Mouse (Mus musculus) embryonic facial prominence, embryonic 13.5 days (tissue): ENCODE data around the gene Klc4. TPM values are rescaled to one million over a fixed set of nuclear protein-coding genes. Genes with fewer than 3 reads are reported as not detected.

ENCODE experiments used
- ATAC-seq: fragments of 200-750 bp; cut with Nextera tagmentation; 2 replicates; pipeline ENCODE4 v1.8.0; 2017; ENCODE audit warnings: low read depth; ENCODE audit not compliant: insufficient number of reproducible peaks, insufficient read depth, low FRiP score, low TSS enrichment
- H3K27ac ChIP-seq: fragments of 300-500 bp; sonication (generic); 2 replicates; pipeline ENCODE4 v1.5.1; 2015; ENCODE audit warnings: moderate library complexity, mild to moderate bottlenecking, inconsistent platforms
- H3K27me3 ChIP-seq: fragments of 300-500 bp; sonication (generic); 2 replicates; pipeline ENCODE4 v1.6.1; 2015; ENCODE audit warnings: mild to moderate bottlenecking, inconsistent platforms
- H3K36me3 ChIP-seq: fragments of 300-500 bp; sonication (generic); 2 replicates; pipeline ENCODE4 v1.6.1; 2015; ENCODE audit warnings: mild to moderate bottlenecking, inconsistent platforms
- H3K4me1 ChIP-seq: fragments of 300-500 bp; sonication (generic); 2 replicates; pipeline ENCODE4 v1.6.1; 2015; ENCODE audit warnings: inconsistent platforms
- H3K4me2 ChIP-seq: fragments of 300-500 bp; sonication (generic); 2 replicates; pipeline ENCODE4 v1.6.1; 2015; ENCODE audit warnings: moderate library complexity, mild to moderate bottlenecking, inconsistent platforms
- H3K4me3 ChIP-seq: fragments of 300-500 bp; sonication (generic); 2 replicates; pipeline ENCODE4 v1.5.1; 2015; ENCODE audit warnings: mild to moderate bottlenecking, inconsistent platforms
- H3K9ac ChIP-seq: fragments of 300-500 bp; sonication (generic); 2 replicates; pipeline ENCODE4 v1.6.1; 2015; ENCODE audit warnings: mild to moderate bottlenecking, inconsistent platforms
- H3K9me3 ChIP-seq: fragments of 300-500 bp; sonication (generic); 2 replicates; pipeline ENCODE4 v1.6.1; 2016; ENCODE audit warnings: inconsistent platforms
- WGBS: fragments of 180-500 bp; shearing (Covaris S2); methylation state at CpG from one replicate; pipeline ENCODE4 v1.1.7; 2015; ENCODE audit warnings: mixed read lengths; 5-methylcytosine and 5-hydroxymethylcytosine counted together
- polyA plus RNA-seq: library from polyadenylated mRNA; unstranded; fragments of >200 nt; fragmentation: Nextera tagmentation; extraction: Ambion mirVana; gene quantifications from 2 replicates; pipeline ENCODE4 v1.2.1, GENCODE M21; 2015

The Klc4 gene
- polyA plus RNA-seq, 1 experiment from 2014 or later = 21.8 TPM

- no peak for ATAC-seq
- Histone ChIP-seq H3K36me3 (peaks cover 47% of the 10 kb centered on the region), H3K9me3 (no peaks in the 10 kb centered on the region), H3K27me3 (no peaks in the 10 kb centered on the region), H3K4me2 (peak within 1 kb of the TSS; percentile 95), H3K4me3 (peak within 1 kb of the TSS; percentile 89), H3K27ac (peak within 1 kb of the TSS; percentile 90), H3K4me1 (peaks cover 41% of the 10 kb centered on the region), H3K9ac (peak within 1 kb of the TSS; percentile 84)
- WGBS = 81% methylated on average over 9 of the region's 9 CpGs
Measured at GRCm38 (mm10) chr17:46678416-46678815, 32.6 kb upstream of the Klc4 start, which contains the start of gene Mea1. Mea1 (plus strand) TSS chr17:46678793.

- ATAC-seq = peak; percentile 49; the same call in 1 of the 2 replicates
- Histone ChIP-seq H3K4me1 (peaks cover 40% of the 10 kb centered on the region), H3K27ac (peak overlapping the region; percentile 98), H3K4me3 (peak overlapping the region; percentile 84), H3K9ac (peak overlapping the region; percentile 83), H3K9me3 (no peaks in the 10 kb centered on the region), H3K27me3 (no peaks in the 10 kb centered on the region), H3K4me2 (peak overlapping the region; percentile 85), H3K36me3 (peaks cover 60% of the 10 kb centered on the region)
- WGBS = 14% methylated on average over 15 of the region's 15 CpGs
Measured at GRCm38 (mm10) chr17:46674530-46675283, 28.9 kb upstream of the Klc4 start.

- Histone ChIP-seq H3K27me3 (no peaks in the 10 kb centered on the region), H3K4me2 (peak within 1 kb of the TSS; percentile 85), H3K9ac (peak within 1 kb of the TSS; percentile 83), H3K4me3 (peak within 1 kb of the TSS; percentile 84), H3K9me3 (no peaks in the 10 kb centered on the region), H3K27ac (peak within 1 kb of the TSS; percentile 98), H3K36me3 (peaks cover 67% of the 10 kb centered on the region), H3K4me1 (peaks cover 32% of the 10 kb centered on the region)
- under 1% methylated on average over 43 of the region's 43 CpGs for WGBS
- ATAC-seq = peak; percentile 91
Measured at GRCm38 (mm10) chr17:46673850-46674529, 28.2 kb upstream of the Klc4 start, which contains the start of gene Rrp36. Rrp36 (minus strand) TSS chr17:46674352.

DNA sequence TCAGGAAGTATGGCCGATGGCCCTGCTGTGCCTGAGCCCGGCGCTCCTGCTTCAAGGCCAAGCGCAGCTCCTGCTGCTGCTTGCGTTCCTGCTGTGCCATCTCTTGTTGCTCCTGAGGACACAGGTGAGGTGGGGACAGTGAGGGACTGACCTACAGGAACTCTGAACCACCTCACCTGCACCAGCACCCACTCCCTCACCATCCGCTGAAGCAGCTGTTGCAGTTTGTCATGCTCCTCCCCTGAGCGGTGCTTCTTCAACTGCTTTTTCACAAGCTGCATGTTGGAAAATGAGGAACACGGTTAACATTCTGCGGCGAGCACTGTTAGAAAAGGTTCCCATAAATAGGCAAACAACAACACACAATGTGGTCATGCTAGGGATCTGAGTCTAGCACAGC, 24.1 kb upstream of the Klc4 start:
- no peak overlapping the region for H3K4me2 ChIP-seq
- no peak overlapping the region for H3K27ac ChIP-seq
- no peak overlapping the region for H3K9ac ChIP-seq
- H3K36me3 ChIP-seq = peaks cover 57% of the 10 kb centered on the region
- no peak overlapping the region for H3K4me3 ChIP-seq
- ATAC-seq = no peak
- no peaks in the 10 kb centered on the region for H3K9me3 ChIP-seq
- no peaks in the 10 kb centered on the region for H3K27me3 ChIP-seq
- peaks cover 15% of the 10 kb centered on the region for H3K4me1 ChIP-seq
- WGBS = 98% methylated on average over 10 of the region's 10 CpGs

- ATAC-seq = no peak
- 89% methylated on average over 16 of the region's 16 CpGs for WGBS
Measured at GRCm38 (mm10) chr17:46667712-46668111, 21.9 kb upstream of the Klc4 start.

DNA sequence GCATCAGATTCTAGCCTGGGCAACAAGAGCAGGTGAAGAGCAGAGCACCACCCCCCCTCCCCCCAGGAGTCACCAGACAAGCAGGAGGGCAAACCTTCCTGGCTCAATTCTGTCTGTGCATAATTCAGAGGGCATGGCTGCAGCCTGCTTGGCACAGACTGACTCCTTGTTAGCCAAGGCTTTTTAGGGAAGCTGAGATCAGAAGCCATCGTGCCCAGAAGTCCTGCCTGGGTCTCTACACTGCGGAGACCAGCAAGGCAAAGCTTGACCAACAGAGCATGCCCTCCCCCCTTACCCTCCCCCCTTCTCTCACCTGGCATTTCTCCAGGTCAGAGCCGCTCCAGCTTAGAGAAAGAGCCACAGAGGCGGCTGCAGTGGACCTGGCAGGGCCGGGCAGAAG, 16.9 kb upstream of the Klc4 start:
- H3K9ac ChIP-seq = no peak overlapping the region
- H3K4me2 ChIP-seq = no peak overlapping the region
- H3K27me3 ChIP-seq = no peaks in the 10 kb centered on the region
- no peaks in the 10 kb centered on the region for H3K9me3 ChIP-seq
- no peak for ATAC-seq
- H3K27ac ChIP-seq = no peak overlapping the region
- WGBS = 91% methylated on average over 5 of the region's 5 CpGs
- peaks cover 87% of the 10 kb centered on the region for H3K36me3 ChIP-seq
- no peak overlapping the region for H3K4me3 ChIP-seq
- no peaks in the 10 kb centered on the region for H3K4me1 ChIP-seq

More at GRCm38 (mm10) chr17:46667712-46668111, 21.9 kb upstream of the Klc4 start:
- Histone ChIP-seq H3K4me2 (no peak overlapping the region), H3K4me1 (peaks cover under 1% of the 10 kb centered on the region; the same call in 1 of the 2 replicates), H3K27ac (no peak overlapping the region), H3K9me3 (no peaks in the 10 kb centered on the region), H3K4me3 (no peak overlapping the region), H3K36me3 (peaks cover 76% of the 10 kb centered on the region), H3K9ac (no peak overlapping the region), H3K27me3 (no peaks in the 10 kb centered on the region)

DNA sequence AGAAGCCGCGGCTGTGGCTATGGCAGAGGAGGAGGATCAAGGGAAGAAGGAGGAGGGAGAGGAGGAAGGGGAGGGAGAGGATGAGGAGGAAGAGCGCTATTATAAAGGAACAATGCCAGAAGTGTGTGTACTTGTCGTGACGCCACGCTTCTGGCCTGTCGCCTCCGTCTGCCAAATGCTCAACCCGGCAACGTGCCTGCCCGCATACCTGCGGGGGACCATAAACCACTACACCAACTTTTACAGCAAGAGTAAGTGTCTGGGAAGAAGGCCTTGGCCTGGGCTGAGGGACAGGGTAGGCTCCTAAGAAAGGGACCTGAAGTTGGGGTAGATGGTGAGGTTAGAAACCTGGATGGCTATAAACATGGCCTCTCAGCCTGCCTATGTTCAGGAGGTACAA, 16.2 kb upstream of the Klc4 start:
- no peak overlapping the region for H3K4me2 ChIP-seq
- H3K9ac ChIP-seq = peak overlapping the region; percentile 21; the same call in 1 of the 2 replicates
- no peak overlapping the region for H3K4me3 ChIP-seq
- H3K36me3 ChIP-seq = peaks cover 90% of the 10 kb centered on the region
- no peak for ATAC-seq
- no peaks in the 10 kb centered on the region for H3K9me3 ChIP-seq
- no peaks in the 10 kb centered on the region for H3K27me3 ChIP-seq
- no peak overlapping the region for H3K27ac ChIP-seq
- 94% methylated on average over 12 of the region's 12 CpGs for WGBS
- no peaks in the 10 kb centered on the region for H3K4me1 ChIP-seq

GRCm38 (mm10) chr17:46661351-46661750, 15.5 kb upstream of the Klc4 start:
- no peaks in the 10 kb centered on the region for H3K27me3 ChIP-seq
- no peak overlapping the region for H3K9ac ChIP-seq
- no peak overlapping the region for H3K4me3 ChIP-seq
- WGBS = 92% methylated on average over 9 of the region's 9 CpGs
- H3K4me1 ChIP-seq = no peaks in the 10 kb centered on the region
- no peak for ATAC-seq
- no peaks in the 10 kb centered on the region for H3K9me3 ChIP-seq
- H3K27ac ChIP-seq = no peak overlapping the region
- H3K36me3 ChIP-seq = peaks cover 93% of the 10 kb centered on the region
- no peak overlapping the region for H3K4me2 ChIP-seq

- Histone ChIP-seq H3K9ac (no peak overlapping the region), H3K27me3 (no peaks in the 10 kb centered on the region), H3K27ac (no peak overlapping the region), H3K9me3 (no peaks in the 10 kb centered on the region), H3K36me3 (peaks cover 87% of the 10 kb centered on the region), H3K4me1 (peaks cover 35% of the 10 kb centered on the region), H3K4me2 (no peak overlapping the region), H3K4me3 (no peak overlapping the region)
- no peak for ATAC-seq
- 85% methylated on average over 6 of the region's 6 CpGs for WGBS
Measured at GRCm38 (mm10) chr17:46656054-46656453, 10.2 kb upstream of the Klc4 start.

GRCm38 (mm10) chr17:46651755-46652547, 6.1 kb upstream of the Klc4 start:
- peaks cover 50% of the 10 kb centered on the region for H3K4me1 ChIP-seq
- no peaks in the 10 kb centered on the region for H3K27me3 ChIP-seq
- ATAC-seq = no peak
- H3K27ac ChIP-seq = peak overlapping the region; percentile 96; the same call in 1 of the 2 replicates
- 67% methylated on average over 20 of the region's 20 CpGs for WGBS
- H3K9me3 ChIP-seq = no peaks in the 10 kb centered on the region
- H3K4me2 ChIP-seq = peak overlapping the region; percentile 92
- peaks cover 54% of the 10 kb centered on the region for H3K36me3 ChIP-seq
- peak overlapping the region; percentile 78 for H3K4me3 ChIP-seq
- H3K9ac ChIP-seq = peak overlapping the region; percentile 95

DNA sequence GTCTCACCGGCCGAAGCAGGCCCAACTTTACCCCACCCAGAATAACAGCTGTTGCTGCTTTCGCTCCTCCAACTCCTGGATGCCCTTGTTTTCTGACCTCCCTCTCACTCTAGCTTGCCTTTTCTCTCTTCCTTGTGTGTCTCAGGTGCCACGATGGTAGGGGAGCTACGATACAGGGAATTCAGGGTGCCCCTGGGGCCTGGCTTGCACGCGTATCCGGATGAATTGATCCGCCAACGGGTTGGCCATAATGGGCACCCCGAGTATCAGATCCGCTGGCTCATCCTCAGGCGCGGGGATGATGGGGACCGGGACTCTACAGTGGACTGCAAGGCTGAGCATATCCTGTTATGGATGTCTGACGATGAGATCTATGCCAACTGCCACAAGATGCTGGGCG, 5.5 kb upstream of the Klc4 start:
- Histone ChIP-seq H3K4me1 (peaks cover 55% of the 10 kb centered on the region), H3K27me3 (no peaks in the 10 kb centered on the region), H3K9me3 (no peaks in the 10 kb centered on the region), H3K4me3 (peak overlapping the region; percentile 78), H3K9ac (peak overlapping the region; percentile 95), H3K27ac (peak overlapping the region; percentile 96), H3K36me3 (peaks cover 47% of the 10 kb centered on the region), H3K4me2 (peak overlapping the region; percentile 92)
- ATAC-seq = no peak
- 80% methylated on average over 17 of the region's 17 CpGs for WGBS
